Mouse (Mus musculus) heart, adult 2 months (tissue): ENCODE measurements around the gene Pard3.

Experiments used
- CTCF ChIP-seq: fragments of 200-600 bp; IDR thresholded peaks from 2 replicates; pipeline ENCODE4 v1.8.1; 2022; ENCODE audit warnings: antibody characterized with exemption, mild to moderate bottlenecking, moderate library complexity
- EP300 ChIP-seq: fragments of 200-500 bp; IDR thresholded peaks from 2 replicates; pipeline ENCODE4 v1.6.1; 2011; ENCODE audit warnings: low read depth, low read length, control low read depth; ENCODE audit not compliant: insufficient read depth
- POLR2A ChIP-seq: fragments of 200-500 bp; IDR thresholded peaks from 2 replicates; pipeline ENCODE4 v1.6.1; 2011; ENCODE audit warnings: mild to moderate bottlenecking, low read depth, low read length, control low read depth; ENCODE audit not compliant: insufficient read depth

GRCm38 (mm10) chr8:127592648-127593574 is 529.2 kb downstream of the Pard3 start:
- TF ChIP-seq CTCF (no peak), POLR2A (no peak), EP300 (no peak)
